Mouse (Mus musculus) retina, postnatal 7 days (tissue): ENCODE measurements around the gene Arl10.

Source experiments
- DNase-seq: peaks from one replicate; pipeline ENCODE4 v3.0.0-alpha.2; 2012; ENCODE audit warnings: low read depth, low spot score

Arl10 gene

DNA sequence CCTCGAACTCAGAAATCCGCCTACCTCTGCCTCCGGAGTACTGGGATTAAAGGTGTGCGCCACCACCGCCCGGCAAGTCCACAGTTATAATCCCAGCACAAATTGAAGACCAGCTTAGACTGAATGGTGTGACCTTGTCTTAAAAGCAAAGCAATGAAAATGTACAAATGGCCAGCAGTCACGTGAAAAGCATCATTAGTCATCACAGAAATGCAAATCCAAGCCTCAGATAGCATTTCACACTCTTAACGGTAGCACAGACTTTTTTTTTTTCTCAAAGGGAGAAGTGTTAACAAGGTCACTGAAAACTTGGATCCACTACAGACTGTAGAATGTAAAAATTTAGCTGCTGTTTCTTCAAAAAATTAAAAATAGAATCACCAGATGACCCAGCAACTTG lies 41.5 kb downstream of the Arl10 start:
- no peak for DNase-seq

DNA sequence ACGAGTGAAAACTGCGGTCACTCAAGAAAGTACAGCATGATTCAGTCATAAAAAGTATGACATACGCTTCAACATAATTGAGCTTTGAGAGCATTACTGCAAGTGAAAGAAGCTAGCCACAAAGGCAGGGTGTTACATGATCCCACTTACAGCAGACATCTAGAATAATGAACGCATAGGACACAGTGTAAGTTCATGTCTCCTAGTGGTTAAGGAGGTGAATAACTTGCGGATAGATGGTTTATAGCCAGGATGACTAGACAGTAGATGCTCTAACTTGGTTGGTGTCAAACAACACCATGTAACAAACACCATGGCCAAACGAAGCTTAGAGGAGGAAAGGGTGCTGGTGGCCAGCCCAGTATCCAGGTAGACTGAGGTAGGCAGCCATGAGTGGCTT lies 42.2 kb downstream of the Arl10 start:
- no peak for DNase-seq

DNA sequence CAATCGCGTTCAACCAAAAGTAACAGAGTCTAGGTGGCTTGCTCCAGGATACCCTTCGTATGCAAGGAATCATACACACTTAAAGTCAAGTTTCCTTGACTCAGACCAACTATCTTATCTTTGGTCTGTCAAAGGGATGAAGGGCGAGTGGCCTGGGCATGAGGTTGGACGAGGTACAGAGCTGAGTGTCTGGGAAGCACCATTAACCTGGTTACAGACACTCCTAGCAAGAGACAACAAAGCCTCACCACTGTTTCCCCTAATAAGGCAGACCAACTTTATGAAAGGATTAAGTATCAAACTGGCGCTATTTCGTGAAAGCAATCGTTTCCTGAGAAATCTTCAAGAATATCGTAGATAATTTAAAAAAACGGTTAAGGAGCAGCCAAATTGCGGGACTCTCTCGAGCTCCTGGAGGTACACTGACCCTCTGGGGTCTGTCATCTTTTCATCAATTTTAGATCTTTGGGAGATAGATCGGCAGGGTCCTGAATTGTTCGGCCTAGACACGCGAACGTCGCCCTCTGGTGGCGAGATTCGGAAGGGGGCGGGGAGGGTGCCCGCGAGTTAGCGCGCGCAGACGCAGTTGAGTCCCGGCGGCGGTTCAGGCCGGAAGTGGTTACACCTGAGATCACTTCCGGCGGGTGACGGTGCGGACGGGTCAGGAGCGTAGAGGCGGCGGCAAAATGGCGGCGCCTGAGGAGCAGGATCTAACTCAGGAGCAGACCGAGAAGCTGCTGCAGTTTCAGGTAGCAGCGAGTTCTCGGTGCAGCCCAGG lies 46.5 kb downstream of the Arl10 start, which contains the start of gene Faf2:
Faf2 (plus strand) TSS at position 630 of the 778 bp plus-strand sequence.
- peak; percentile 96 for DNase-seq

DNA sequence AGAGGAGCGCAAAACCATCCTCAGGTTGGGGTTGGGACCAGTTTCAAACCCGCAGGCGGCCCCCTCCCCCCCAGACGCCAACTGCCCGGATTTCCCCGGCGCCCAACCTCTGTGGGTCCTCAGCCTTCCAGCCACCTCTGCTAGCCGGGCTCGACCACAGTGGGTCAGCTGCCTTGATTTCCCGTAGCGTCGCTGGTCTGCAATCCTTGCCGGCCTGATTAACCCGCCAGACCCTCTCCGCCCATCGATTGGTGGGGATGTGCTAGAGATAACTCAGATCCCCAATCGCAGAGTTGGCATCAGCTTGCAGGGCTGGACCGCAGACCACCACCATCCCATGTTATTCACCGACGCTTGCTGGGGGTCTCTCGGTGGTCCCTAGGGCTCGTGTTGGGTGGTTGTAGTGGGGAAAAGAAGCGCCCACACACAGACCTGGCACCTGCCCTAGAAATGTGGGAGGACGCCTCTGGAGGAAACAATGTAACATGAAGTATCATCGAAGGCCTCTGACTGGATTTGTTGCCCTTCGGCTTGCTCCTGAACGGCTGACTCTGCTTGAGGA lies 47.2 kb downstream of the Arl10 start:
- DNase-seq, result no peak

DNA sequence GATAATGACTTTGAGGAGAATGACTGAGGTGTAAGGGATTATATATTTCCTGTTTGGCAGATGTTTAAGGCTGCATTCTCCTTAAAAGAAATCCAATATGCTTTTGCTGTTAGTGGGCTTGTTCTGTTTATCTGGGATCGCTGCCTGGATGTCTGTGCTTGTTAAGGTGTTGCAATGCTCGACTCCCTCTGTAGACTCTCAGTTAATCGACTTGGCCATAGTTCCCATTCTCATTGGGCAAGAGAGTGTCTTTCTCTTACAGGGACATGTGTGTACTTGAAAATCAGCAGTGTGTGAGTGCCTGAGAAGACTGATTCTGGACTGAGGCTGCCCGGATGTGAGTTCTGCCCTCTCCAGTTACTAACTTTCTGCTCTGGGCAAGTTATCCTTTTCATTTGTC lies 54.3 kb downstream of the Arl10 start:
- DNase-seq, result no peak
